Mouse (Mus musculus) CH12.LX (cell line): ENCODE data around the gene Pitx2.

Experiments
- CTCF ChIP-seq, 2 experiments: IDR thresholded peaks in 1 of 2; conservative IDR thresholded peaks in 1 of 2; 2 replicates each; pipeline ENCODE4 v1.5.1; 2011 to 2012; ENCODE audit warnings: low read depth in 2 of 2, low read length in 2 of 2, improper control_type of control experiment in 1 of 2, inconsistent platforms in 1 of 2, mild to moderate bottlenecking in 1 of 2, moderate library complexity in 1 of 2
- HCFC1 ChIP-seq: IDR thresholded peaks from 2 replicates; pipeline ENCODE4 v1.6.1; 2012; ENCODE audit warnings: low read depth, mild to moderate bottlenecking, inconsistent platforms, low read length, improper control_type of control experiment
- POLR2A ChIP-seq: IDR thresholded peaks from 2 replicates; pipeline ENCODE4 v1.6.1; 2011; ENCODE audit warnings: low read depth, mild to moderate bottlenecking, improper control_type of control experiment, low read length

- TF ChIP-seq HCFC1 (no peak), CTCF (conservative IDR thresholded peaks at IDR 0.05 in 1 of 2, IDR thresholded peaks at IDR 0.05 in 1 of 2; ENCODE audit: low read depth in 2 of 2, low read length in 2 of 2) (no peak), POLR2A (no peak)
Measured at GRCm38 (mm10) chr3:129198627-129198903, 1.1 kb upstream of the Pitx2 start.
